Mouse (Mus musculus) cerebellum, adult 2 months (tissue): ENCODE data around the gene Cln3. TPM values are rescaled to one million over a fixed set of nuclear protein-coding genes. Genes with fewer than 3 reads are reported as not detected.

ENCODE experiments used
- DNase-seq, 2 experiments: peaks; one replicate each; pipeline ENCODE4 v3.0.0; 2021
- H3K27ac ChIP-seq: fragments of 200-500 bp; 2 replicates; pipeline ENCODE4 v1.5.1; 2012; ENCODE audit warnings: low read length, control low read depth, inconsistent platforms; ENCODE audit not compliant: insufficient read depth
- H3K27me3 ChIP-seq: fragments of 200-500 bp; 2 replicates; pipeline ENCODE4 v1.6.1; 2012; ENCODE audit warnings: inconsistent platforms, mild to moderate bottlenecking, low read length, moderate library complexity; ENCODE audit not compliant: control insufficient read depth, insufficient read depth
- H3K4me1 ChIP-seq: fragments of 200-500 bp; 2 replicates; pipeline ENCODE4 v1.6.1; 2011; ENCODE audit warnings: low read length; ENCODE audit not compliant: control insufficient read depth, insufficient read depth
- H3K4me3 ChIP-seq: fragments of 200-500 bp; replicated peaks from 2 replicates; pipeline ENCODE3; 2011; ENCODE audit warnings: mild to moderate bottlenecking, low read depth, low read length, control low read depth; ENCODE audit not compliant: insufficient read depth
- CTCF ChIP-seq: fragments of 200-500 bp; IDR thresholded peaks from 2 replicates; pipeline ENCODE4 v1.5.1; 2011; ENCODE audit warnings: low read depth, mild to moderate bottlenecking, control low read depth, low read length, moderate library complexity, borderline replicate concordance; ENCODE audit not compliant: insufficient read depth
- POLR2A ChIP-seq: fragments of 200-500 bp; IDR thresholded peaks from 2 replicates; pipeline ENCODE4 v1.6.1; 2011; ENCODE audit warnings: low read length, control low read depth, borderline replicate concordance; ENCODE audit not compliant: insufficient read depth
- WGBS: fragments of 180-500 bp; shearing (Covaris S2); methylation state at CpG from one replicate; pipeline ENCODE4 v1.1.7; 2018; 5-methylcytosine and 5-hydroxymethylcytosine counted together
- polyA plus RNA-seq: library from polyadenylated mRNA; depleted of rRNA; stranded (reverse); fragments of >200 nt; gene quantifications from 2 replicates; pipeline ENCODE4 v1.2.3, GENCODE M21; 2012; rRNA removed

Gene Cln3
- polyA plus RNA-seq = 38.1 and 44.2 TPM in 2 replicates

- Histone ChIP-seq H3K27ac (no peak within 1 kb of the TSS), H3K4me3 (no peak within 1 kb of the TSS), H3K27me3 (no peaks in the 10 kb centered on the region), H3K4me1 (no peaks in the 10 kb centered on the region)
- TF ChIP-seq CTCF (no peak), POLR2A (no peak)
- DNase-seq = no peak
- WGBS = 65% methylated on average over 6 of the region's 6 CpGs
Observed at GRCm38 (mm10) chr7:126585717-126586116, at the start of gene Cln3. TSS of gene Cln3 (minus strand) at chr7:126585817.

DNA sequence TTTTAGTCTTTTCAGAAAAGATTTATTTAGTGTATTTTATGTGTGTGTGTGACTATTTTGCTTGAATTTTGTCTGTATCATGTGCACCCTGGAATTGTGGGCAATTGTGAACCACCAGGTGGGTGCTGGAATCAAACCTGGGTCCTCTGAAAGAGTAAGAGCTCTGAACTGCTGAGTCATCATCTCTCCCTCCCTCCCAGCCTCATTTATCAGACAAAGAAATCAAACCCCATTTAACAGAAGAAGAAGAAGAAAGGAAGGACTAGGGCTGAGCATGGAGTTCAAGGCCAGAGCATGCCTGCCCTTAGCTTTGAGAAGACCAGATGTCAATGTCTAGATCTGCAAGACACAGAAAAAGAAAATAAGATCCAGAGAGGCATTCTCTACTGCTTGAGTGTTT, 49.8 kb upstream of the Cln3 start:
- Histone ChIP-seq H3K4me3 (no peak overlapping the region), H3K4me1 (no peaks in the 10 kb centered on the region), H3K27me3 (no peaks in the 10 kb centered on the region), H3K27ac (no peak overlapping the region)
- no peak for DNase-seq
- TF ChIP-seq CTCF = no peak
- no peak for TF ChIP-seq POLR2A

DNA sequence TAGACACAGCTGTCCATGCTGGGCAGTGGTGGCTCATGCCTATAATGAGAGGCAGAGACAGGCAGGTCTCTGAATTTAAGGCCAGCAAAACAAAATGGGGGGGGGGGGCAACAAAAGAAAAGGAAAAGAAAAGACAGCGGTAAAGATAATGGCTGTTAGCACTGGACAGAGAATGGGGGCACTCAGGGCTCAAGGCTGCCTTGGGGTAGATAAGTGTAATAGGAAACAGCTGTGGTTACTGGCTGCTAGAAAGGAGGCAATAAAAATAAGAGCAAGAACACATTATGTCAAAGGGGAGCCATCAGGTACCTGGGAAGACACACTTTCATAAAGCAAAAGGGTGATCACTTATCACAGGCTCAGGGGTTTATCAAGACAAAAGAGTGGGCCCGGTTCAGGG, 46.9 kb upstream of the Cln3 start:
- WGBS = 88% methylated on average over 2 of the region's 2 CpGs
- no peak overlapping the region for H3K4me3 ChIP-seq
- TF ChIP-seq POLR2A (no peak), CTCF (no peak)

GRCm38 (mm10) chr7:126630824-126631518, 45.4 kb upstream of the Cln3 start, which contains the start of gene Nupr1:
TSS of gene Nupr1 (minus strand) at chr7:126630861.
- 91% methylated on average over 4 of the region's 4 CpGs for WGBS
- Histone ChIP-seq H3K4me3 (no peak within 1 kb of the TSS), H3K27ac (no peak within 1 kb of the TSS), H3K4me1 (no peaks in the 10 kb centered on the region), H3K27me3 (no peaks in the 10 kb centered on the region)
- TF ChIP-seq POLR2A = no peak
- TF ChIP-seq CTCF = no peak
- DNase-seq = no peak

More for the DNA sequence above, 46.9 kb upstream of the Cln3 start:
- H3K27ac ChIP-seq = no peak overlapping the region
- H3K27me3 ChIP-seq = no peaks in the 10 kb centered on the region
- H3K4me1 ChIP-seq = no peaks in the 10 kb centered on the region
- no peak for DNase-seq

DNA sequence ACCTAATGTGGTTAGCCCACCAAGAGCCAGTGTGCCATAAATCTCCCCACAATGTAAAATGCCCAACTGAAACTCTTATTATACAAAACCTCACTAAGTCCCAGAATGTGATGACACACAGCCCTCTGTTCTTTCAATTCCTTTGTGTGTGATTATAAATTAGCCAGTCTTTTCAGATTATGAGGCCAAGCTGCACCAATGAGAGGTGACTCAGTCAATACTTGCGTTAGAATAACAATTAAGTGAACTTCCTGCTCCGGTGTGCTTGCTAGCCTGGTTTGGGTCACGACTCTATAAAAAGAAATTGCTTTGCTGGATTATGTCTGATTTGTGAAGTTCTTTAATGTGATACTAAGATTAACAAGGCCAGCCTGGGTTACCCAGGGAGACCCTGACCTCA, 44.3 kb upstream of the Cln3 start:
- 57% methylated on average over 3 of the region's 3 CpGs for WGBS

DNA sequence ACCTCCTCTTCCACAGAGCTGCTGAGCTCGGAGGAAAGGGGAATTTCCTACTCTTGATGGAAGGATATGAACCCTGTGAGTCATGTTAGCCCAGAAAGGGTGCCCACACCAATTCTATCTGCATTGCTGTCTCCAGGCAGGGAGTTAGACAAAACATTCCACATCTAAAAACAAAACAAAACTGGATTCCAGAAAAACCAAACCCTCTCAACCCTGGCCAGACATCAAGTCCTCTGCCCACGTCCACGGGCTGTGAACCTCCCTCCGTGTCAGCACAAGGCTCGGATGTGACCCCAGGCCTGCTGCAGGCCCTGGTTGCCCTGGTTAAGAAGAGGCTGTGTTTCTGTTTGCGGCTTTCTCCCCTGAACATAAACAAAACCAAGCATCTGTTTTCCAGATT, 42.5 kb upstream of the Cln3 start:
- no peak for TF ChIP-seq POLR2A
- no peak for TF ChIP-seq CTCF
- 78% methylated on average over 6 of the region's 6 CpGs for WGBS

More for the DNA sequence above, 44.3 kb upstream of the Cln3 start:
- TF ChIP-seq CTCF (no peak), POLR2A (no peak)
- no peak for DNase-seq
- H3K4me3 ChIP-seq = no peak overlapping the region
- no peaks in the 10 kb centered on the region for H3K27me3 ChIP-seq
- H3K4me1 ChIP-seq = peaks cover 4% of the 10 kb centered on the region; the same call in 1 of the 2 replicates
- no peak overlapping the region for H3K27ac ChIP-seq

DNA sequence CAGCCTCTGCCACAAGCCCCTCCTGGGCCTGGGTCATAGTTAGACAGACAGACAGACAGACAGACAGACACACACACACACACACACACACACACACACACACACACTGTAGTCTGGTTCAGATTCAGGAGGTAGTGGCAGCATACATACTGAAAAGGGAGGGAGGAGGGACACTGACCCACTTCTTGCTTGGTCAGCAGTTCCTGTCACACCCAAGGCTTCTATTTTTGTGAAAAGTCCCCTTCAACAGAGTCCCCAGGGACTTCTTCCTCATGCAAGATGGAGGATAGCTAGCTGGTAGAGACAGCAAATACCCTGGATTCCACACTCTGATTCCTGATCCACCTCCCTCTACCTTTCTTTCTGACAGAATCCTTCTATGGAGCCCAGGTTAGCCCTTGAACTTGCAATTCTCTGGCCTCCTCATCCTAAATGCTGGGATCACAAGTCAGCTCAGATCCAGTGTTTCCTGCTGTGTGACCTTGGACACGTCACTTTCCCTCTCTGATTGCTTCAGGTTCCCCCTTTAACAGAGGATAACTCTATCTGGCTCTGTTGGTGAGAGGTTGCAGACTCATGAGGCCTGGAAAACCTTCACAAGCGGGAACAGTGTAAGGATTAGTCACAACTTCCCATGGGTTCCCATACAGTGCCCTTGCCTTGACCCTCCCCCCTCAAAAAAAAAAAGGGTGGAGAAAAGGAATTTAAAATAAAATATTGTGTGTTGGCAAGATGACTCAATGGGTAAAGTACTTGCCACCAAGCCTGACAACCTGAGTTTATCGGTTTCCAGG, 40.4 kb upstream of the Cln3 start:
- H3K27me3 ChIP-seq = no peaks in the 10 kb centered on the region
- 89% methylated on average over 3 of the region's 3 CpGs for WGBS
- no peak overlapping the region for H3K27ac ChIP-seq
- H3K4me3 ChIP-seq = no peak overlapping the region
- TF ChIP-seq POLR2A = no peak
- TF ChIP-seq CTCF = no peak
- H3K4me1 ChIP-seq = peaks cover 4% of the 10 kb centered on the region; the same call in 1 of the 2 replicates
- DNase-seq = no peak

More for the DNA sequence above, 42.5 kb upstream of the Cln3 start:
- H3K4me3 ChIP-seq = no peak overlapping the region
- H3K4me1 ChIP-seq = peaks cover 4% of the 10 kb centered on the region; the same call in 1 of the 2 replicates
- H3K27ac ChIP-seq = no peak overlapping the region
- no peak for DNase-seq
- no peaks in the 10 kb centered on the region for H3K27me3 ChIP-seq
